Mouse (Mus musculus): ENCODE data around the gene Btbd6. TPM values are rescaled to one million over a fixed set of nuclear protein-coding genes. Genes with fewer than 3 reads are reported as not detected.

Gene Btbd6
- polyA plus RNA-seq, 1 experiment from 2014 or later: 21.8 TPM

GRCm38 (mm10) chr12:113017429-113017984 lies 41.2 kb downstream of the Btbd6 start:
- no peaks in the 10 kb centered on the region for H3K9me3 ChIP-seq (ENCODE audit: control insufficient read depth, low read length)
- no peak overlapping the region for H3K9ac ChIP-seq (ENCODE audit: low read length)
- ATAC-seq (ENCODE audit: insufficient read depth, low FRiP score, low TSS enrichment) (no peak), DNase-seq (ENCODE audit: low spot score) (no peak)
- H3K36me3 ChIP-seq (ENCODE audit: control insufficient read depth, insufficient read depth, low read length): peaks cover 3% of the 10 kb centered on the region
- no peak overlapping the region for H3K4me2 ChIP-seq (ENCODE audit: low read depth)
- WGBS: 78% methylated on average over 9 of the region's 9 CpGs
- no peaks in the 10 kb centered on the region for H3K27me3 ChIP-seq (ENCODE audit: control insufficient read depth, insufficient read depth, low read length)
- peaks cover 26% of the 10 kb centered on the region for H3K4me1 ChIP-seq (ENCODE audit: control insufficient read depth, insufficient read depth, low read length)
- no peak overlapping the region for H3K27ac ChIP-seq (ENCODE audit: low read depth, low read length)
- no peak overlapping the region for H3K4me3 ChIP-seq (ENCODE audit: low read depth, low read length)

GRCm38 (mm10) chr12:113018763-113019162 lies 42.5 kb downstream of the Btbd6 start:
- peaks cover 14% of the 10 kb centered on the region for H3K4me1 ChIP-seq (ENCODE audit: control insufficient read depth, insufficient read depth, low read length)
- whole genome bisulfite sequencing: 88% methylated on average over 4 of the region's 4 CpGs
- no peak for ATAC-seq (ENCODE audit: insufficient read depth, low FRiP score, low TSS enrichment)

GRCm38 (mm10) chr12:113021488-113021887 lies 45.2 kb downstream of the Btbd6 start:
- Histone ChIP-seq H3K27me3 (ENCODE audit: control insufficient read depth, insufficient read depth, low read length) (no peaks in the 10 kb centered on the region), H3K4me3 (ENCODE audit: low read depth, low read length) (no peak overlapping the region), H3K9me3 (ENCODE audit: control insufficient read depth, low read length) (no peaks in the 10 kb centered on the region), H3K4me1 (ENCODE audit: control insufficient read depth, insufficient read depth, low read length) (peaks cover 4% of the 10 kb centered on the region; the same call in 1 of the 2 replicates), H3K27ac (ENCODE audit: low read depth, low read length) (no peak overlapping the region), H3K9ac (ENCODE audit: low read length) (no peak overlapping the region), H3K4me2 (ENCODE audit: low read depth) (no peak overlapping the region), H3K36me3 (ENCODE audit: control insufficient read depth, insufficient read depth, low read length) (peaks cover 5% of the 10 kb centered on the region)
- ATAC-seq (ENCODE audit: insufficient read depth, low FRiP score, low TSS enrichment): no peak
- DNase-seq (ENCODE audit: low spot score): no peak

More at GRCm38 (mm10) chr12:113018763-113019162, 42.5 kb downstream of the Btbd6 start:
- peaks cover 3% of the 10 kb centered on the region for H3K36me3 ChIP-seq (ENCODE audit: control insufficient read depth, insufficient read depth, low read length)
- DNase-seq (ENCODE audit: low spot score): no peak
- H3K27me3 ChIP-seq (ENCODE audit: control insufficient read depth, insufficient read depth, low read length): no peaks in the 10 kb centered on the region
- H3K9me3 ChIP-seq (ENCODE audit: control insufficient read depth, low read length): no peaks in the 10 kb centered on the region
- H3K27ac ChIP-seq (ENCODE audit: low read depth, low read length): no peak overlapping the region
- no peak overlapping the region for H3K4me2 ChIP-seq (ENCODE audit: low read depth)
- no peak overlapping the region for H3K4me3 ChIP-seq (ENCODE audit: low read depth, low read length)
- H3K9ac ChIP-seq (ENCODE audit: low read length): no peak overlapping the region

GRCm38 (mm10) chr12:113023082-113023481 lies 46.8 kb downstream of the Btbd6 start:
- no peaks in the 10 kb centered on the region for H3K27me3 ChIP-seq (ENCODE audit: control insufficient read depth, insufficient read depth, low read length)
- H3K27ac ChIP-seq (ENCODE audit: low read depth, low read length): no peak overlapping the region
- no peak overlapping the region for H3K4me2 ChIP-seq (ENCODE audit: low read depth)
- H3K4me1 ChIP-seq (ENCODE audit: control insufficient read depth, insufficient read depth, low read length): 0 out of 2 replicates have a peak, but pooled peaks cover 3% of the 10 kb centered on the region
- 93% methylated on average over 4 of the region's 4 CpGs for WGBS
- H3K9ac ChIP-seq (ENCODE audit: low read length): no peak overlapping the region
- no peak for DNase-seq (ENCODE audit: low spot score)
- H3K36me3 ChIP-seq (ENCODE audit: control insufficient read depth, insufficient read depth, low read length): peaks cover 5% of the 10 kb centered on the region
- no peaks in the 10 kb centered on the region for H3K9me3 ChIP-seq (ENCODE audit: control insufficient read depth, low read length)
- H3K4me3 ChIP-seq (ENCODE audit: low read depth, low read length): no peak overlapping the region
- no peak for ATAC-seq (ENCODE audit: insufficient read depth, low FRiP score, low TSS enrichment)

- no peaks in the 10 kb centered on the region for H3K27me3 ChIP-seq (ENCODE audit: control insufficient read depth, insufficient read depth, low read length)
- H3K9me3 ChIP-seq (ENCODE audit: control insufficient read depth, low read length): no peaks in the 10 kb centered on the region
- DNase-seq (ENCODE audit: low spot score) (no peak), ATAC-seq (ENCODE audit: insufficient read depth, low FRiP score, low TSS enrichment) (no peak)
- 100% methylated on average over 1 of the region's 1 CpGs for WGBS
- H3K4me3 ChIP-seq (ENCODE audit: low read depth, low read length): no peak overlapping the region
- H3K36me3 ChIP-seq (ENCODE audit: control insufficient read depth, insufficient read depth, low read length): peaks cover 2% of the 10 kb centered on the region; the same call in 1 of the 2 replicates
- H3K4me2 ChIP-seq (ENCODE audit: low read depth): no peak overlapping the region
- H3K4me1 ChIP-seq (ENCODE audit: control insufficient read depth, insufficient read depth, low read length): 0 out of 2 replicates have a peak, but pooled peaks cover 9% of the 10 kb centered on the region
- H3K9ac ChIP-seq (ENCODE audit: low read length): no peak overlapping the region
- no peak overlapping the region for H3K27ac ChIP-seq (ENCODE audit: low read depth, low read length)
Measured at GRCm38 (mm10) chr12:113026557-113026956, 50.3 kb downstream of the Btbd6 start.

- peaks cover 12% of the 10 kb centered on the region; the same call in 1 of the 2 replicates for H3K4me1 ChIP-seq (ENCODE audit: control insufficient read depth, insufficient read depth, low read length)
- no peak for DNase-seq (ENCODE audit: low spot score)
- 97% methylated on average over 2 of the region's 2 CpGs for WGBS
Measured at GRCm38 (mm10) chr12:113027495-113027894, 51.2 kb downstream of the Btbd6 start.

GRCm38 (mm10) chr12:113028067-113028466 lies 51.8 kb downstream of the Btbd6 start:
- Histone ChIP-seq H3K36me3 (ENCODE audit: control insufficient read depth, insufficient read depth, low read length) (peaks cover 2% of the 10 kb centered on the region; the same call in 1 of the 2 replicates), H3K4me2 (ENCODE audit: low read depth) (no peak overlapping the region), H3K9ac (ENCODE audit: low read length) (no peak overlapping the region), H3K27me3 (ENCODE audit: control insufficient read depth, insufficient read depth, low read length) (no peaks in the 10 kb centered on the region), H3K27ac (ENCODE audit: low read depth, low read length) (0 out of 2 replicates have a peak overlapping the region, but pooled peaks have one; percentile 56), H3K9me3 (ENCODE audit: control insufficient read depth, low read length) (no peaks in the 10 kb centered on the region), H3K4me1 (ENCODE audit: control insufficient read depth, insufficient read depth, low read length) (peaks cover 13% of the 10 kb centered on the region), H3K4me3 (ENCODE audit: low read depth, low read length) (no peak overlapping the region)
- DNase-seq (ENCODE audit: low spot score) (peak; percentile 44), ATAC-seq (ENCODE audit: insufficient read depth, low FRiP score, low TSS enrichment) (peak; percentile 70)
- 50% methylated on average over 5 of the region's 5 CpGs for WGBS

More at GRCm38 (mm10) chr12:113027495-113027894, 51.2 kb downstream of the Btbd6 start:
- Histone ChIP-seq H3K27ac (ENCODE audit: low read depth, low read length) (no peak overlapping the region), H3K36me3 (ENCODE audit: control insufficient read depth, insufficient read depth, low read length) (peaks cover 2% of the 10 kb centered on the region; the same call in 1 of the 2 replicates), H3K9me3 (ENCODE audit: control insufficient read depth, low read length) (no peaks in the 10 kb centered on the region), H3K4me2 (ENCODE audit: low read depth) (no peak overlapping the region), H3K9ac (ENCODE audit: low read length) (no peak overlapping the region), H3K27me3 (ENCODE audit: control insufficient read depth, insufficient read depth, low read length) (no peaks in the 10 kb centered on the region), H3K4me3 (ENCODE audit: low read depth, low read length) (no peak overlapping the region)
- no peak for ATAC-seq (ENCODE audit: insufficient read depth, low FRiP score, low TSS enrichment)

Other genes with a start within 250 kb of the Btbd6 start
- gene Pld4, start 215.8 kb upstream of the Btbd6 start, polyA plus RNA-seq (2014; fragmentation: Nextera tagmentation; extraction: Ambion mirVana): 3.8 and 4.9 TPM in 2 replicates
- gene Ahnak2, start 173.8 kb upstream of the Btbd6 start, polyA plus RNA-seq (2014; fragmentation: Nextera tagmentation; extraction: Ambion mirVana): 0.26 and 0.61 TPM in 2 replicates
- 13.6 and 14.0 TPM in 2 replicates for gene Clba1, start 167.5 kb upstream of the Btbd6 start, polyA plus RNA-seq (2014; fragmentation: Nextera tagmentation; extraction: Ambion mirVana)
- 165 and 173 TPM in 2 replicates for gene Cdca4, start 147.1 kb upstream of the Btbd6 start, polyA plus RNA-seq (2014; fragmentation: Nextera tagmentation; extraction: Ambion mirVana)
- gene Gpr132, start 108.3 kb upstream of the Btbd6 start, polyA plus RNA-seq (2014; fragmentation: Nextera tagmentation; extraction: Ambion mirVana): not detected in 2 replicates
- gene Jag2, start 46.7 kb upstream of the Btbd6 start, polyA plus RNA-seq (2014; fragmentation: Nextera tagmentation; extraction: Ambion mirVana): 5.4 and 5.9 TPM in 2 replicates
- 61.2 and 67.8 TPM in 2 replicates for gene Nudt14, start 34.4 kb upstream of the Btbd6 start, polyA plus RNA-seq (2014; fragmentation: Nextera tagmentation; extraction: Ambion mirVana)
- gene Brf1, start 24.2 kb downstream of the Btbd6 start, polyA plus RNA-seq (2014; fragmentation: Nextera tagmentation; extraction: Ambion mirVana): 53.3 and 58.5 TPM in 2 replicates
- 22.1 and 25.1 TPM in 2 replicates for gene Pacs2, start 38.0 kb downstream of the Btbd6 start, polyA plus RNA-seq (2014; fragmentation: Nextera tagmentation; extraction: Ambion mirVana)
- gene Tex22, start 98.0 kb downstream of the Btbd6 start, polyA plus RNA-seq (2014; fragmentation: Nextera tagmentation; extraction: Ambion mirVana): not detected in 2 replicates
- gene Mta1, start 121.8 kb downstream of the Btbd6 start, polyA plus RNA-seq (2014; fragmentation: Nextera tagmentation; extraction: Ambion mirVana): 21.5 and 21.9 TPM in 2 replicates
- 198 and 211 TPM in 2 replicates for gene Crip2, start 163.8 kb downstream of the Btbd6 start, polyA plus RNA-seq (2014; fragmentation: Nextera tagmentation; extraction: Ambion mirVana)
- 53.3 and 58.2 TPM in 2 replicates for gene Crip1, start 169.8 kb downstream of the Btbd6 start, polyA plus RNA-seq (2014; fragmentation: Nextera tagmentation; extraction: Ambion mirVana)
- 30.6 and 36.0 TPM in 2 replicates for gene Tedc1, start 179.9 kb downstream of the Btbd6 start, polyA plus RNA-seq (2014; fragmentation: Nextera tagmentation; extraction: Ambion mirVana)
- 13.2 and 13.7 TPM in 2 replicates for gene Tmem121, start 209.4 kb downstream of the Btbd6 start, polyA plus RNA-seq (2014; fragmentation: Nextera tagmentation; extraction: Ambion mirVana)